Mouse (Mus musculus) erythroid progenitor cell, adult 5-6 weeks (primary cell): ENCODE measurements around the gene Cpt1b. TPM values are rescaled to one million over a fixed set of nuclear protein-coding genes. Genes with fewer than 3 reads are reported as not detected.

ENCODE experiments used
- ATAC-seq: replicated peaks from 2 replicates; pipeline ENCODE4 v1.8.0; 2016; ENCODE audit warnings: moderate number of reproducible peaks, mild to moderate bottlenecking, moderate TSS enrichment, inconsistent platforms; ENCODE audit not compliant: poor library complexity, low FRiP score, severe bottlenecking
- total RNA-seq, 2 experiments: library from RNA; stranded (forward) in 1 of 2; stranded (reverse) in 1 of 2; fragments of 150-400 nt in 1 of 2; fragments of 186-747, 209-891 nt in 1 of 2; gene quantifications; 2 replicates each; pipeline versions ENCODE4 v1.2.3 to v1.2.4; 2015 to 2017; ENCODE audit warnings: low replicate concordance in 2 of 2

Cpt1b gene
- total RNA-seq, 2 experiments from 2014 or later: not detected

GRCm38 (mm10) chr15:89396883-89397282 is 28.8 kb downstream of the Cpt1b start:
- ATAC-seq: no peak

GRCm38 (mm10) chr15:89390081-89390480 is 35.6 kb downstream of the Cpt1b start:
- ATAC-seq: no peak

- no peak for ATAC-seq
These were observed 38.5 kb downstream of the Cpt1b start for GRCm38 (mm10) chr15:89387127-89387526.

DNA sequence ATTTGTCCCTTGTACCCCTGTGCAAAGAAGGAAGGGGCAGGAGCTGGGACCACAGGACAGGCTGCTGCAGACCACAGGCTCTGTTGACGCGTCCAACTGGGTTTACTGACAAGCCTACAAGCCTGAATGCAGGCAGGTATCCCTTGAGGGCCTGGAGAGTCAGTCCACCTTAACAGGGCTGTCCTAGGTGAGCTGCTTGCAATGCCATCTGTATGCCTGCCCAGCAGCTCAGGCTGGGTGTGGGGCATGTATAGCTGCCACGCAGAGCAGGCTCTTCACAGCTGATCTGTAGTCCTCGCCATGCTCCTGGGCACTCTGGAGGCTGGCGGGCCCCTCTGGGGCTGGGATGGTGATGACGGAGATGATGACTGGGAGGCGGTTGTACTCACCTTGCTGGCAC is 41.0 kb downstream of the Cpt1b start, which contains the start of gene Klhdc7b:
Gene Klhdc7b (plus strand): TSS at position 301 of the 400 bp plus-strand sequence.
- ATAC-seq: no peak

GRCm38 (mm10) chr15:89379429-89379828 is 46.2 kb downstream of the Cpt1b start:
- ATAC-seq: 0 out of 2 replicates have a peak, but pooled peaks have one; percentile 31

DNA sequence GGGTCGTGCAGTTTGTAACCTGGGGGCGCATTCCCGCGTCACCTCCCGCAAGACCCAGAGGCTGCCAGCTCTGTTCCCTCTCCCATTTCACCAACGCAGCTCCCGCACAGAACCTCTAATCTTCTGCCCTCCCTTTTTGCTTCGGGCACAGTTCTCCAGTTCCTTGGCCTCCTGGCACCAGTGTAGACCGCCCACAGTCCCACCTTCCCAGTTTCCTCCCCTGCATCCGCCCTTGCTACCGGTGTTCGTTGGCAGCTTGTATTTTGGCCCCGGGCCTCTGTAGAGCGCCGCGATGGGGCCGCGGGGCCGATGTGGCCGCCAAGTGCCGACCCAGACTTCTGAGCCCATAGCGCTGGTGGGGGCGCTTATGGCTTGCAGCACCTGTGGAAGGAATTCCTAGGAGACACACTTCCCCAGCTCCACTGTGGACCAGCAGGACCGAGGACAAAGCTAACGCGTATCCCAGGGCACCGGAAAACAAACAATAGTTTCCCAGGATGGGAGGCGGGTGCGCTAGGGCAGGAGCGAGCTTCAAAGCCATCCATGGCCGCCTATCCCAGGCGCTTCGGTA is 46.7 kb downstream of the Cpt1b start, which contains the start of gene Odf3b:
Gene Odf3b (minus strand): TSS at position 452 of the 571 bp plus-strand sequence.
- ATAC-seq: no peak

DNA sequence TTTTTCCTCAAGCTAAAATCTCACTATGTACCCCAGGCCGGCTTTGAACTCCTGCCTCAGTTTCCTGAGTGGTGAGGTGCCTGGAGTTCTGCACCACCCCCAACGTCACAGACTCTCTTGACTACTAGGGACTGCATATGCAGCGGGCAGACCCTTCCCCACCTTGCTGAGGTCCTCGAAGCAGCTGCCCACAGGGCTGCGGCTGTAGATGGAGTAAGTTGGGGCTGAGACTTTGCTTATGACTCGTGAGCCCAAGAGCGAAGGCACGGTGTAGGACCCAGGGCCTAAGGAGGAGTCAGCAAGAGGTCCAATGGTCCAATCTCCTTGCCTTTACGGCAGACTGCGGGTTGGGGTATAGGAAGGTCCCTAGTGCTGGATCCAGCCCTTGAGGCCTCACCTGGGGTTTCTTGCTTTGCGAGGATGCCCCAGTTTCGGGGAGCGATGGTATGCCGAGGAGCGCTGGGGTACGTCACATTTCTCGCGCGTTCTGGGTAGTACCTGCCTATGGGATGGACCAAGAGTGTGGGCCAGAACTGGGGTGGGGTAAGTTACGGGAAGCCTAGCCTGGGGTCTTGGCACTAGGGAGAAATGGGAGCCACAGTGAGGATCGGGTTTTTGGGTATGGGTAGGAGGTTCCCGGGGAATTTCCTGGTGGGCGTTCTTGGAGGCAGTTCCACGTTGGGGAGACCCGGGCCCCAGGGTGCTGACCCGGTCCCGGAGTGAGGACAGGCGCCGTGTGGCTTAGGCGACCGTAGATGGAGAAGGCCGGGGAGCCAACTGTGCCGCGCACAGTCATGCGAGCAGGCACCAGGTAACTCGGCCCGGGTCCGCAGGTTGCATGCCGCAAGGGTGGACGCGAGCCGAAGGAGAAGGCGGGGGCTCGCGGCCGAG is 47.5 kb downstream of the Cpt1b start:
- ATAC-seq: no peak

DNA sequence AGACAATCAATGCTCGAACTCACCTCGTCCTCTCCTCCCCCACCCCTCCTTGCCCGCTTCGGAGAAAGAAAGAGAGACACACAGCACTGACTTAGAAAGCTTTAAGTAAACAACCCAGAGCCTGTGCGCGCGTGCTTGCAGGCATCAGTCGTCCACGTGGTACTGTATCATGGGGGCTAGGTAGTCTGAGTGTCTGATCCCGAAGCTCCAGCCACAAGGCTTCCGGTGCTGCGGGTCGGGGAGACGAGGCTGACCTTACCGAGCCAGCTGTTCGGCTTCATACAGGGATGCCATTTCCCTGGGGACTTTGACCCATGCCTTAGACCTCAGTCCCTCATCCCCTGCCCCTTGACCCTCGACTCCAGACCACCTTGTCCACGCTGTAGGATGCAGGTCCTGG is 48.3 kb downstream of the Cpt1b start:
- ATAC-seq: no peak

DNA sequence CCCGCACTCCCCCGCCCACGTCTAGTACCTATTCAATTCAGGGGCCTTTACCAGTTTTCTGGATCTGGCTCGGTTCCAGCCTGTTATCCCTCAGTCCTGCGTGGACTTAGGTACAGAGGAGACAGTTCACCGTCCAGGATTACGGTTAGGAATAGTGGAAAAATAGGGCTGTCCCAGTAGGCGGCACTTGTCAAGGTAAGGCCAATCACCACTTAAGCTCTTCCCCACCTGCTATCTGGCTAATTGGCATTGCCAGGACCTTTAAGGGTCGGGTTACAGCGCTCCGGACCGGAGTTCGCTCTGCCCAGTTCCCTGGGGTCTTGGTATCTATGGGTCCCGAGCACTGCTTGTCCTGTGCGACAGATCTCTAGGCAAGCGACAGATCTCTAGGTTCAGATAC is 48.7 kb downstream of the Cpt1b start, which contains the start of gene Tymp:
Gene Tymp (minus strand): TSS at position 83 of the 400 bp plus-strand sequence.
- ATAC-seq: no peak

- no peak for ATAC-seq
These were observed 49.6 kb downstream of the Cpt1b start for GRCm38 (mm10) chr15:89376040-89376439.

- no peak for ATAC-seq
These were observed 50.7 kb downstream of the Cpt1b start for GRCm38 (mm10) chr15:89374801-89375534.

DNA sequence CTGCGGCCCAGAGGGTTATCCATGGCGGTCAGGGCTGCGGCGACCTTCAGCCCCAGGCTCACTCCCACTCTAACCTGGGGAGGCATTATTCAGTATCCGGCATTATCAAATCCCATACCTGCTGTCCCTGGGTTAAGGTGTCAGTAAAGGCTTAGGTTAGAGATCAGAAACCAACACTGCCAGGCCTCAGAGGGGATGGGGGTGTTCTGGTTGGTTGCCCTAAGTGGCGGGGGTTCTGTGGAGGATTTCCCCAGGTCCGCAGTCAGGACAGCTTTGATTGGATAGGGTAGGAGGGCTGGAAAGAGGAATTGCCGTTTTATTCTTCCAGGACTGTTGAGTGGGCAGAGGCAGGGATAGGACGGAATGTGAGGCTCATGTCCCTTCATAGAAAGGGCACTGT is 51.3 kb downstream of the Cpt1b start:
- no peak for ATAC-seq

GRCm38 (mm10) chr15:89373762-89374248 is 51.9 kb downstream of the Cpt1b start, which contains the start of gene Sco2:
Gene Sco2 (minus strand): TSS chr15:89373846.
- ATAC-seq: peak; percentile 69

- ATAC-seq: peak; percentile 79
These were observed 52.5 kb downstream of the Cpt1b start for GRCm38 (mm10) chr15:89373027-89373761.

DNA sequence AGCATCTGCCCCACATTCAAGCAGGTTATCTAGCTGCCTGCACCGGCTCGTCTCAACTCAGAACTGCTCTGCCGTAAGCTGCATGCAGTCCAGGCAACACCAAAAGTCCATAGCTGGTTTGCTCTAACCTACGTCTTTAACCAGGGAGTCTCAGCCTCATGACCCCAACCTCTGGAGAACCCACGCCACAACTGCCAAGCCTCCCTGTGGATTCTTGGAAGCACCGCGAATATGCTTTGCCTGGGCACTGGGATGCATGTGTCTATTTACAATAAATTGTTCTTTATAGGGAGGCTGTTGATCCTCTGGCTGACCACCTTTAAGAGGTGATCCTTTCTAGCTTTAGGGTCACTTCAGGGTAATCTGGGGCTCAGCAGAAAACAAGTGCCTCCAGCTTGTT is 53.1 kb downstream of the Cpt1b start:
- ATAC-seq: no peak

DNA sequence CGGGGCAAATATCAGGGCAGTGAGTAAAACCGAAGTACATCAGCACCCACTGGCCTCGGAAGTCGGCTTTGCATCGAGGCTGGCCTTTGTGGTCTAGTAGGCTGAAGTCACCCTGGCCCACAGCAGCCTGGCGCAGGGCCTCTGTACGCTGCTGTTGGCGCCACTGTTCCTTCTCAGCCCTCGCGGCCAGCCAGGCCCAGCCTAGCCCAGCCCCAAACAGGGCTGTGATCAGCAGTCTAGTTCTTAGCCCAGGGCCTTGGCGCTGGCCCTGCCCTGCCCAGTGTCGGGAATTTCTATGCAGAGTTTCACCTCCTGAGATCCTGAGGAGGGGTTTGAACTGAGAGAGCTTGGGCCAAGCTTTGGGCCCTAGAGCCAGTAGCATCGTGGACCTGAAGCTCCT is 53.6 kb downstream of the Cpt1b start:
- ATAC-seq: no peak
